Mouse (Mus musculus) heart, postnatal 0 days (tissue): ENCODE data around the gene Nxph1. TPM values are rescaled to one million over a fixed set of nuclear protein-coding genes. Genes with fewer than 3 reads are reported as not detected.

Experiments
- ATAC-seq: fragments of 200-750 bp; cut with Nextera tagmentation; 2 replicates; pipeline ENCODE4 v1.8.0; 2017; ENCODE audit warnings: low read depth, moderate number of reproducible peaks, moderate library complexity; ENCODE audit not compliant: insufficient read depth
- DNase-seq: peaks from one replicate; pipeline ENCODE4 v3.0.0-alpha.2; 2016; ENCODE audit warnings: low spot score
- H3K27ac ChIP-seq: fragments of 300-500 bp; sonication (generic); 2 replicates; pipeline ENCODE4 v1.5.1; 2014; ENCODE audit warnings: low read depth, mild to moderate bottlenecking
- H3K27me3 ChIP-seq: fragments of 300-500 bp; sonication (generic); 2 replicates; pipeline ENCODE4 v1.6.1; 2014; ENCODE audit warnings: low read length, mixed read lengths; ENCODE audit not compliant: control insufficient read depth, insufficient read depth
- H3K36me3 ChIP-seq: fragments of 300-500 bp; sonication (generic); replicated peaks from 2 replicates; pipeline ENCODE4 v1.6.1; 2014; ENCODE audit warnings: low read length, mixed read lengths; ENCODE audit not compliant: control insufficient read depth, insufficient read depth
- H3K4me1 ChIP-seq: fragments of 300-500 bp; sonication (generic); 2 replicates; pipeline ENCODE4 v1.6.1; 2014; ENCODE audit warnings: antibody characterized with exemption; ENCODE audit not compliant: control insufficient read depth, insufficient read depth
- H3K4me2 ChIP-seq: fragments of 300-500 bp; sonication (generic); 2 replicates; pipeline ENCODE4 v1.6.1; 2014; ENCODE audit warnings: low read depth, mild to moderate bottlenecking, low read length, moderate library complexity
- H3K4me3 ChIP-seq: fragments of 300-500 bp; sonication (generic); 2 replicates; pipeline ENCODE4 v1.5.1; 2014; ENCODE audit warnings: low read depth, low read length
- H3K9ac ChIP-seq: fragments of 300-500 bp; sonication (generic); replicated peaks from 2 replicates; pipeline ENCODE4 v1.6.1; 2014; ENCODE audit warnings: low read depth, low read length, mixed read lengths
- H3K9me3 ChIP-seq: fragments of 300-500 bp; sonication (generic); replicated peaks from 2 replicates; pipeline ENCODE4 v1.6.1; 2016; ENCODE audit warnings: low read length; ENCODE audit not compliant: control insufficient read depth
- CTCF ChIP-seq: IDR thresholded peaks from 2 replicates; pipeline ENCODE4 v1.5.1; 2016; ENCODE audit warnings: antibody characterized with exemption, control low read depth, low read depth
- EP300 ChIP-seq: IDR thresholded peaks from 2 replicates; pipeline ENCODE4 v1.6.1; 2016; ENCODE audit warnings: antibody characterized with exemption, low read depth
- WGBS: fragments of 180-500 bp; shearing (Covaris S2); extraction: QIAGEN DNeasy Blood & Tissue Kit; methylation state at CpG from one replicate; pipeline ENCODE4 v1.1.7; 2014; 5-methylcytosine and 5-hydroxymethylcytosine counted together
- polyA plus RNA-seq: library from polyadenylated mRNA; unstranded; fragments of >200 nt; fragmentation: Nextera tagmentation; extraction: Ambion mirVana; gene quantifications from 2 replicates; pipeline ENCODE4 v1.2.1, GENCODE M21; 2015
- total RNA-seq: library from RNA; depleted of rRNA; stranded (reverse); fragments of >200 nt; gene quantifications from 2 replicates; pipeline ENCODE4 v1.2.3, GENCODE M21; 2014; ENCODE audit warnings: low replicate concordance

The Nxph1 gene
- total and polyA plus RNA-seq, 2 experiments from 2014 or later, result 0.07 TPM; not detected in 1

GRCm38 (mm10) chr6:8979237-8979871 lies 31.1 kb downstream of the Nxph1 start:
- ATAC-seq, result no peak

GRCm38 (mm10) chr6:8996301-8996943 lies 48.2 kb downstream of the Nxph1 start:
- H3K4me2 ChIP-seq, result no peak overlapping the region
- no peaks in the 10 kb centered on the region for H3K27me3 ChIP-seq
- H3K9ac ChIP-seq, result no peak overlapping the region
- TF ChIP-seq CTCF (no peak), EP300 (no peak)
- H3K27ac ChIP-seq, result no peak overlapping the region
- no peak for ATAC-seq
- WGBS, result 67% methylated on average over 12 of the region's 12 CpGs
- no peaks in the 10 kb centered on the region for H3K9me3 ChIP-seq
- no peak overlapping the region for H3K4me3 ChIP-seq
- H3K4me1 ChIP-seq, result no peaks in the 10 kb centered on the region
- H3K36me3 ChIP-seq, result no peaks in the 10 kb centered on the region
- no peak for DNase-seq

More at GRCm38 (mm10) chr6:8979237-8979871, 31.1 kb downstream of the Nxph1 start:
- DNase-seq, result no peak
- TF ChIP-seq EP300, result no peak
- TF ChIP-seq CTCF, result no peak
- 58% methylated on average over 4 of the region's 4 CpGs for WGBS
- Histone ChIP-seq H3K4me3 (no peak overlapping the region), H3K4me1 (no peaks in the 10 kb centered on the region), H3K27ac (no peak overlapping the region), H3K36me3 (no peaks in the 10 kb centered on the region), H3K27me3 (no peaks in the 10 kb centered on the region), H3K9ac (no peak overlapping the region), H3K4me2 (no peak overlapping the region), H3K9me3 (no peaks in the 10 kb centered on the region)

- WGBS, result 56% methylated on average over 2 of the region's 2 CpGs
- no peak for ATAC-seq
Measured at GRCm38 (mm10) chr6:8997326-8997725, 49.1 kb downstream of the Nxph1 start.

DNA sequence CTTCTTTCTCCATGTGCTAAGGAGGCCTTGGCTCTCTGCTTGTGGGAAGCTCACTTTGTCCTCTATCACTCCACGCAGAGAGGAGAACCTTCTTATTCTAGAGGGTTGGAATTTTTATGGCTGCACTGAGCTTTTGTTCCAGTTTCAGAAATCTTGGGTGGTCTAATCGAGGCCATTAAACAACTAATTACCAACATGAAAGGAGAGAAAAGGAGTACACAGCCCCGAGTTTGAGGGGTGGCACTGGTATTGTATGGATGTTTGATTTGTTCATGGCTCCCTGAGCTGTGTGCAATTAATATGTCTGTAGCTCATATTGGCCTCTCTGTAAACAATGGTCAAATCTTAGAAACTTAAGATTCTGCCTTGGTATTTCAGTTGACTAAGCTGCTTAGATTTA lies 54.5 kb downstream of the Nxph1 start:
- no peaks in the 10 kb centered on the region for H3K36me3 ChIP-seq
- DNase-seq, result no peak
- H3K27me3 ChIP-seq, result no peaks in the 10 kb centered on the region
- no peak overlapping the region for H3K4me2 ChIP-seq
- H3K4me1 ChIP-seq, result no peaks in the 10 kb centered on the region
- ATAC-seq, result no peak
- no peak overlapping the region for H3K9ac ChIP-seq
- WGBS, result 52% methylated on average over 3 of the region's 3 CpGs
- H3K27ac ChIP-seq, result no peak overlapping the region
- no peak overlapping the region for H3K4me3 ChIP-seq
- H3K9me3 ChIP-seq, result no peaks in the 10 kb centered on the region
- TF ChIP-seq EP300 (no peak), CTCF (no peak)

More at GRCm38 (mm10) chr6:8997326-8997725, 49.1 kb downstream of the Nxph1 start:
- Histone ChIP-seq H3K9ac (no peak overlapping the region), H3K36me3 (no peaks in the 10 kb centered on the region), H3K9me3 (no peaks in the 10 kb centered on the region), H3K27ac (no peak overlapping the region), H3K4me1 (no peaks in the 10 kb centered on the region), H3K4me2 (no peak overlapping the region), H3K4me3 (no peak overlapping the region), H3K27me3 (no peaks in the 10 kb centered on the region)
- DNase-seq, result no peak
- TF ChIP-seq CTCF (no peak), EP300 (no peak)

GRCm38 (mm10) chr6:9026631-9027030 lies 78.4 kb downstream of the Nxph1 start:
- Histone ChIP-seq H3K27me3 (no peaks in the 10 kb centered on the region), H3K4me2 (no peak overlapping the region), H3K9ac (no peak overlapping the region), H3K4me3 (no peak overlapping the region), H3K9me3 (no peaks in the 10 kb centered on the region), H3K4me1 (no peaks in the 10 kb centered on the region), H3K27ac (no peak overlapping the region), H3K36me3 (no peaks in the 10 kb centered on the region)
- DNase-seq (no peak), ATAC-seq (no peak)
- WGBS, result 80% methylated on average over 1 of the region's 1 CpGs
- no peak for TF ChIP-seq EP300
- no peak for TF ChIP-seq CTCF

- no peak overlapping the region for H3K4me3 ChIP-seq
- TF ChIP-seq CTCF (no peak), EP300 (no peak)
- no peaks in the 10 kb centered on the region for H3K27me3 ChIP-seq
- no peak overlapping the region for H3K27ac ChIP-seq
- H3K4me1 ChIP-seq, result no peaks in the 10 kb centered on the region
- no peaks in the 10 kb centered on the region for H3K36me3 ChIP-seq
- 33% methylated on average over 4 of the region's 4 CpGs for WGBS
- DNase-seq (no peak), ATAC-seq (no peak)
- H3K9ac ChIP-seq, result no peak overlapping the region
- no peak overlapping the region for H3K4me2 ChIP-seq
- no peaks in the 10 kb centered on the region for H3K9me3 ChIP-seq
Measured at GRCm38 (mm10) chr6:9027146-9027545, 78.9 kb downstream of the Nxph1 start.
